Mouse (Mus musculus): Measurements from ENCODE around the gene Zfp93. TPM values are rescaled to one million over a fixed set of nuclear protein-coding genes. Genes with fewer than 3 reads are reported as not detected.
A peak's percentile ranks its signal among the peaks of the same experiment; 100 is the strongest.

Gene Zfp93
- total RNA-seq, 2 experiments from 2014 or later: 7.0 TPM

- DNase-seq (ENCODE audit: low spot score): no peak
Measured at GRCm38 (mm10) chr7:24290106-24290693, 20.0 kb downstream of the Zfp93 start.

- DNase-seq (ENCODE audit: low spot score): no peak
Measured at GRCm38 (mm10) chr7:24291387-24292090, 21.3 kb downstream of the Zfp93 start.

GRCm38 (mm10) chr7:24293061-24293851 lies 23.0 kb downstream of the Zfp93 start:
- DNase-seq (ENCODE audit: low spot score): no peak

GRCm38 (mm10) chr7:24294763-24295162 lies 24.5 kb downstream of the Zfp93 start:
- DNase-seq (ENCODE audit: low spot score): no peak

- DNase-seq (ENCODE audit: low spot score): no peak
Measured at GRCm38 (mm10) chr7:24295376-24295775, 25.2 kb downstream of the Zfp93 start.

GRCm38 (mm10) chr7:24296386-24296785 lies 26.2 kb downstream of the Zfp93 start:
- no peak for DNase-seq (ENCODE audit: low spot score)

- no peak for DNase-seq (ENCODE audit: low spot score)
Measured at GRCm38 (mm10) chr7:24297361-24298095, 27.3 kb downstream of the Zfp93 start.

- no peak for DNase-seq (ENCODE audit: low spot score)
Measured at GRCm38 (mm10) chr7:24298635-24298972, 28.4 kb downstream of the Zfp93 start.

- DNase-seq (ENCODE audit: low spot score): peak; percentile 66
Measured at GRCm38 (mm10) chr7:24298973-24299708, 28.9 kb downstream of the Zfp93 start.

GRCm38 (mm10) chr7:24299823-24300481 lies 29.7 kb downstream of the Zfp93 start:
- DNase-seq (ENCODE audit: low spot score): peak; percentile 14

- DNase-seq (ENCODE audit: low spot score): peak; percentile 21
Measured at GRCm38 (mm10) chr7:24300771-24301282, 30.6 kb downstream of the Zfp93 start, which contains the start of gene Zfp61. TSS of gene Zfp61 (minus strand) at chr7:24301232.

GRCm38 (mm10) chr7:24315726-24316566 lies 45.7 kb downstream of the Zfp93 start:
- DNase-seq (ENCODE audit: low spot score): no peak

- DNase-seq (ENCODE audit: low spot score): peak; percentile 96
Measured at GRCm38 (mm10) chr7:24316567-24317092, 46.4 kb downstream of the Zfp93 start, which contains the start of gene Zfp94. TSS of gene Zfp94 (minus strand) at chr7:24316666.

GRCm38 (mm10) chr7:24318942-24319341 lies 48.7 kb downstream of the Zfp93 start:
- no peak for DNase-seq (ENCODE audit: low spot score)

- DNase-seq (ENCODE audit: low spot score): no peak
Measured at GRCm38 (mm10) chr7:24322593-24322992, 52.4 kb downstream of the Zfp93 start.

- DNase-seq (ENCODE audit: low spot score): no peak
Measured at GRCm38 (mm10) chr7:24325197-24325596, 55.0 kb downstream of the Zfp93 start.

GRCm38 (mm10) chr7:24325675-24326128 lies 55.5 kb downstream of the Zfp93 start:
- DNase-seq (ENCODE audit: low spot score): no peak

- DNase-seq (ENCODE audit: low spot score): no peak
Measured at GRCm38 (mm10) chr7:24326273-24327135, 56.3 kb downstream of the Zfp93 start.
